8 mouse cellular contexts compared by ENCODE assay signal in the genomic region with DNA sequence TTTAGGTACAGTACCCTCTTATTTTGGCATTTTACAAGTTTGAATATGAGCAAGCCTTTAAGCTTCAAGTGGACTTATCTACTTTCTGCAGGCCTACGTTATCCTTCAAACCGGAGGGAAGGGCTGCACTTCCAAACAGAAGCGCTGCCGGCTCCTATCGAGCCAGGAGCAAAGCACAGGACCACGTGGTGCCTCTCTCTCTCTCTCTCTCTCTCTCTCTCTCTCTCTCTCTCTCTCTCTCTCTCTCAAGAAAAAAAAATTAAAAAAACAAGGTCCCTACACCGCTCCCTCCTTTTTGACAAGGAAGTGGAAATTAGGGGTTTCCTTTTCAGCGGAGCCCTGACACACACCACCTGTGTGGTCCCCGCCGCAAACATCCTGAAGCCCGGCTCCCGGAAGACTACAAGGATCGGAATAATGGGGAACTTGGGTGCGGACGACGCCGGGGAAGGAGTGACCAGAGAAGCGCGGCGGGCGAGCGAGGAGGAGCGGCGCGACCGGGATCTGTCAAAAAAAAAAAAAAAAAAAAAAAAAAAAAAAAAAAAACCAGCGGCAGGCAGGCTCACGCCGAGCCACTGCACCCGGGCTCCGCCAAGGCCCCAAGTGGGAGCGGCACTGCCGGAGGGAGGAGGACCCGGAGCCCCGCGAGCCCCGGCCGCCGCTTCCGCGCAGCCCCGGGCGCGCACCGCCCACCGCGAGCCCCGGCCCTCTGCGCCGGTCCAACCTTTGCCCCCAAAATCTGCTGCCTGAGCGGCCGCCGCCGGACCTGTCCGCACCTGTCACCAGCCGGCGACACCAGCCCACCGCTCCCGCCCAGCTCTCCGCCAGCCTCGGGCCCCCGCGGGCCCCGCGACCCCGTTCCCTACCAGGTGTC. TPM values are rescaled to one million over a fixed set of nuclear protein-coding genes. Genes with fewer than 3 reads are reported as not detected.
DNase-seq lines count a peak whose midpoint lies in the region; ATAC-seq lines count a peak whose summit lies in the region.

No protein-coding gene starts in this region.

- peak; percentile 17 for DNase-seq in cerebellum, adult 11 months
- no peak for DNase-seq in cerebellum, postnatal 4 days (ENCODE audit: low spot score in 2 of 2)
- peak; percentile 89 for DNase-seq in MN1 (ENCODE audit: low spot score)
- DNase-seq in embryonic facial prominence, embryonic 11.5 days (ENCODE audit: low spot score): peak; percentile 66
- peak; percentile 45 for DNase-seq in heart, postnatal 4 days
- peak; percentile 55 for DNase-seq in limb, embryonic 11.5 days (ENCODE audit: low spot score)
- DNase-seq in midbrain, embryonic 11.5 days (ENCODE audit: low spot score, missing footprints): peak; percentile 91
- DNase-seq in splenic B cell, adult 2 months (ENCODE audit: low read depth, low spot score): peak; percentile 52

- under 1% methylated on average over 48 of the region's 66 CpGs for WGBS in embryonic facial prominence, embryonic 11.5 days
- under 1% methylated on average over 62 of the region's 66 CpGs for WGBS in limb, embryonic 11.5 days
- 1% methylated on average over 53 of the region's 66 CpGs for WGBS in midbrain, embryonic 11.5 days

- H3K27me3 ChIP-seq in embryonic facial prominence, embryonic 11.5 days (ENCODE audit: control insufficient read depth, insufficient read depth, low read length): no peaks in the 10 kb centered on the region
- no peaks in the 10 kb centered on the region for H3K27me3 ChIP-seq in limb, embryonic 11.5 days (ENCODE audit: control insufficient read depth, insufficient read depth, low read length)
- H3K27me3 ChIP-seq in midbrain, embryonic 11.5 days (ENCODE audit: control insufficient read depth, insufficient read depth, low read length): no peaks in the 10 kb centered on the region
- no peaks in the 10 kb centered on the region for H3K27me3 ChIP-seq in splenic B cell, adult 2 months (ENCODE audit: control insufficient read depth, insufficient read depth, low read length, poor library complexity, severe bottlenecking)

- peak overlapping the region; percentile 81 for H3K9ac ChIP-seq in embryonic facial prominence, embryonic 11.5 days (replicated peaks; ENCODE audit: low read length)
- peak overlapping the region; percentile 85 for H3K9ac ChIP-seq in limb, embryonic 11.5 days (ENCODE audit: low read length)
- H3K9ac ChIP-seq in midbrain, embryonic 11.5 days (ENCODE audit: low read length): peak overlapping the region; percentile 93

- peak overlapping the region; percentile 45 for H3K4me2 ChIP-seq in embryonic facial prominence, embryonic 11.5 days (ENCODE audit: low read depth, low read length)
- H3K4me2 ChIP-seq in limb, embryonic 11.5 days (ENCODE audit: low read depth, severe bottlenecking): peak overlapping the region; percentile 59
- peak overlapping the region; percentile 59 for H3K4me2 ChIP-seq in midbrain, embryonic 11.5 days

- ATAC-seq in embryonic facial prominence, embryonic 11.5 days (replicated peaks; ENCODE audit: insufficient number of reproducible peaks, low FRiP score, low TSS enrichment, low read depth): peak; percentile 77
- ATAC-seq in limb, embryonic 11.5 days (ENCODE audit: insufficient number of reproducible peaks, low FRiP score, low TSS enrichment, low read depth): peak; percentile 74
- peak; percentile 29 for ATAC-seq in midbrain, embryonic 11.5 days (ENCODE audit: low FRiP score)

- no peaks in the 10 kb centered on the region for H3K9me3 ChIP-seq in embryonic facial prominence, embryonic 11.5 days (replicated peaks; ENCODE audit: control insufficient read depth, low read length)
- H3K9me3 ChIP-seq in limb, embryonic 11.5 days (ENCODE audit: control insufficient read depth, low read length): no peaks in the 10 kb centered on the region
- H3K9me3 ChIP-seq in midbrain, embryonic 11.5 days (ENCODE audit: control insufficient read depth, low read length): no peaks in the 10 kb centered on the region

- H3K4me1 ChIP-seq in embryonic facial prominence, embryonic 11.5 days (ENCODE audit: control insufficient read depth, insufficient read depth, low read length): no peaks in the 10 kb centered on the region
- H3K4me1 ChIP-seq in limb, embryonic 11.5 days (ENCODE audit: control insufficient read depth, insufficient read depth, low read length): no peaks in the 10 kb centered on the region
- peaks cover 8% of the 10 kb centered on the region for H3K4me1 ChIP-seq in midbrain, embryonic 11.5 days (ENCODE audit: control insufficient read depth, insufficient read depth, low read length)

- H3K27ac ChIP-seq in embryonic facial prominence, embryonic 11.5 days (replicated peaks; ENCODE audit: low read depth, low read length): peak overlapping the region; percentile 80
- peak overlapping the region; percentile 85 for H3K27ac ChIP-seq in limb, embryonic 11.5 days (replicated peaks; ENCODE audit: low read depth, low read length)
- peak overlapping the region; percentile 81 for H3K27ac ChIP-seq in midbrain, embryonic 11.5 days (ENCODE audit: low read depth, low read length)

- no peaks in the 10 kb centered on the region for H3K36me3 ChIP-seq in embryonic facial prominence, embryonic 11.5 days (replicated peaks; ENCODE audit: control insufficient read depth, insufficient read depth, low read depth, low read length)
- H3K36me3 ChIP-seq in limb, embryonic 11.5 days (ENCODE audit: control insufficient read depth, insufficient read depth, low read length): no peaks in the 10 kb centered on the region
- H3K36me3 ChIP-seq in midbrain, embryonic 11.5 days (ENCODE audit: control insufficient read depth, insufficient read depth, low read length): no peaks in the 10 kb centered on the region
- no peaks in the 10 kb centered on the region for H3K36me3 ChIP-seq in splenic B cell, adult 2 months (ENCODE audit: control insufficient read depth, insufficient read depth, low read length, poor library complexity, severe bottlenecking)

- H3K4me3 ChIP-seq in embryonic facial prominence, embryonic 11.5 days (ENCODE audit: low read depth, low read length): peak overlapping the region; percentile 97
- H3K4me3 ChIP-seq in limb, embryonic 11.5 days (ENCODE audit: low read depth, low read length): peak overlapping the region; percentile 95
- H3K4me3 ChIP-seq in midbrain, embryonic 11.5 days (ENCODE audit: low read depth, low read length): peak overlapping the region; percentile 97

RNA-seq across cellular contexts. Expression of a gene that starts 0.6 kb away (rescaled TPM):
- 76.8 and 81.2 TPM in 2 replicates for polyA plus RNA-seq in embryonic facial prominence, embryonic 11.5 days (2014; fragmentation: Nextera tagmentation; extraction: Ambion mirVana)
- 10 to 100 TPM; 75.8 to 79.2 TPM for total RNA-seq in heart, postnatal 4 days (2021)
- polyA plus RNA-seq in limb, embryonic 11.5 days (2014; fragmentation: Nextera tagmentation; extraction: Ambion mirVana): 77.0 and 77.1 TPM in 2 replicates
- polyA plus RNA-seq in midbrain, embryonic 11.5 days (2014; fragmentation: Nextera tagmentation; extraction: Ambion mirVana): 70.1 and 73.4 TPM in 2 replicates

Comparison
In these comparisons a context has a peak if more than half of its experiments do, and no peak if none do; other contexts are left out.
1. DNase-seq: peak in cerebellum, adult 11 months (single experiment), MN1 (single experiment), embryonic facial prominence, embryonic 11.5 days (single experiment), heart, postnatal 4 days (single experiment), limb, embryonic 11.5 days (single experiment), midbrain, embryonic 11.5 days (single experiment) and splenic B cell, adult 2 months (single experiment); none in cerebellum, postnatal 4 days (0 of 2).
2. Peak in every context shown above with its lines, with median percentiles within 50 percentile points of each other: ATAC-seq, H3K27ac ChIP-seq, H3K4me2 ChIP-seq, H3K4me3 ChIP-seq and H3K9ac ChIP-seq.